ENCODE assay signal across 10 mouse cellular contexts in genomic region chr3:116080939-116081676, GRCm38 (mm10). TPM values are rescaled to one million over a fixed set of nuclear protein-coding genes. Genes with fewer than 3 reads are reported as not detected.
A peak's percentile ranks its signal among the peaks of the same experiment; 100 is the strongest.
DNase-seq lines count a peak whose midpoint lies in the region; ATAC-seq and TF ChIP-seq lines count a peak whose summit lies in the region.
"Had no signal": no experiment of that assay in that cellular context is flagged by ENCODE, and none has a peak within 500 bp of the region (broad histone marks: within the 10 kb centered on the region; RNA-seq: fewer than 3 reads in every experiment).

No protein-coding gene starts in this region.

- H3K36me3 ChIP-seq in limb, embryonic 14.5 days (ENCODE audit: control insufficient read depth, insufficient read depth, low read length): no peaks in the 10 kb centered on the region
- H3K36me3 ChIP-seq: embryonic facial prominence, embryonic 13.5 days; midbrain, embryonic 10.5 days had no signal

- H3K4me3 ChIP-seq in limb, embryonic 14.5 days (replicated peaks; ENCODE audit: low read length): no peak overlapping the region
- H3K4me3 ChIP-seq: embryonic facial prominence, embryonic 13.5 days; midbrain, embryonic 10.5 days had no signal

- H3K9me3 ChIP-seq in limb, embryonic 14.5 days (ENCODE audit: control insufficient read depth, low read length): no peaks in the 10 kb centered on the region
- H3K9me3 ChIP-seq: embryonic facial prominence, embryonic 13.5 days; midbrain, embryonic 10.5 days had no signal

- TF ChIP-seq POLR2A in brain, embryonic 14.5 days (IDR thresholded peaks at IDR 0.05; ENCODE audit: borderline replicate concordance, extremely low read depth, insufficient read depth, insufficient read length, poor library complexity, severe bottlenecking): no peak
- TF ChIP-seq POLR2A in limb, embryonic 14.5 days (IDR thresholded peaks at IDR 0.05; ENCODE audit: borderline replicate concordance, extremely low read depth, insufficient read depth, insufficient read length): no peak

- 28% methylated on average over 7 of the region's 7 CpGs for WGBS in limb, embryonic 14.5 days

- peak; percentile 55; the same call in 1 of the 2 replicates for ATAC-seq in limb, embryonic 14.5 days (ENCODE audit: low FRiP score, low read depth)

- 0 out of 2 replicates have a peak, but pooled peaks have one; percentile 8 for TF ChIP-seq CTCF in brain, embryonic 14.5 days (IDR thresholded peaks at IDR 0.05; ENCODE audit: borderline replicate concordance, extremely low read depth, insufficient read depth, insufficient read length)

- H3K4me2 ChIP-seq in limb, embryonic 14.5 days (replicated peaks; ENCODE audit: low read depth, low read length, severe bottlenecking): no peak overlapping the region
- H3K4me2 ChIP-seq: embryonic facial prominence, embryonic 13.5 days had no signal

- 0 out of 2 replicates have a peak, but pooled peaks cover 4% of the 10 kb centered on the region for H3K4me1 ChIP-seq in limb, embryonic 14.5 days (ENCODE audit: control insufficient read depth, insufficient read depth, low read length)
- H3K4me1 ChIP-seq: embryonic facial prominence, embryonic 13.5 days; midbrain, embryonic 10.5 days had no signal

- H3K27ac ChIP-seq in limb, embryonic 14.5 days (replicated peaks; ENCODE audit: low read depth, low read length): no peak overlapping the region
- H3K27ac ChIP-seq: embryonic facial prominence, embryonic 13.5 days; midbrain, embryonic 10.5 days had no signal

- no peak overlapping the region for H3K9ac ChIP-seq in limb, embryonic 14.5 days (ENCODE audit: low read depth, low read length, severe bottlenecking)
- H3K9ac ChIP-seq: embryonic facial prominence, embryonic 13.5 days had no signal

- no peaks in the 10 kb centered on the region for H3K27me3 ChIP-seq in limb, embryonic 14.5 days (ENCODE audit: control insufficient read depth, insufficient read depth, low read length)
- H3K27me3 ChIP-seq: embryonic facial prominence, embryonic 13.5 days had no signal

- DNase-seq in kidney, postnatal 10 days: peak; percentile 17
- no peak for DNase-seq in kidney, adult 18-20 months
- DNase-seq in brain, embryonic 14.5 days (ENCODE audit: low read depth): no peak
- DNase-seq in heart, adult 9 months (ENCODE audit: low spot score in 2 of 2): peak; percentile 21 to 43
- peak; percentile 53 for DNase-seq in limb, embryonic 14.5 days (ENCODE audit: low spot score)
- DNase-seq in retina, embryonic 14.5 days (ENCODE audit: low spot score): no peak
- no peak for DNase-seq in cerebellum, postnatal 4 days (ENCODE audit: low spot score in 2 of 2)
- DNase-seq: thymus, adult 18-20 months had no signal

RNA-seq across cellular contexts. Expression of gene Vcam1, which starts 48.4 kb away (rescaled TPM):
- 18.5 and 22.8 TPM in 2 replicates for polyA plus RNA-seq in brain, embryonic 14.5 days (2012; rRNA removed)
- 57.8 and 66.7 TPM in 2 replicates for polyA plus RNA-seq in limb, embryonic 14.5 days (2012; rRNA removed)
- polyA plus RNA-seq in limb, embryonic 14.5 days (2014; fragmentation: Nextera tagmentation; extraction: Ambion mirVana): 162 and 190 TPM in 2 replicates

Comparison
In these comparisons a context has a peak if more than half of its experiments do, and no peak if none do; other contexts are left out.
1. DNase-seq: peak in kidney, postnatal 10 days (single experiment), heart, adult 9 months (2 of 2) and limb, embryonic 14.5 days (single experiment); none in kidney, adult 18-20 months (single experiment), brain, embryonic 14.5 days (single experiment), retina, embryonic 14.5 days (single experiment) and cerebellum, postnatal 4 days (0 of 2).